Mouse (Mus musculus) MEL (cell line): ENCODE results near the gene Pigf. TPM values are rescaled to one million over a fixed set of nuclear protein-coding genes. Genes with fewer than 3 reads are reported as not detected.

Experiments used
- DNase-seq: peaks from one replicate; pipeline ENCODE4 v3.0.0; 2011; ENCODE audit warnings: low read depth, low spot score
- H3K27ac ChIP-seq: 2 replicates; pipeline ENCODE4 v1.5.1; 2012; ENCODE audit warnings: low read depth, mild to moderate bottlenecking, control low read depth, low read length, moderate library complexity; ENCODE audit not compliant: control insufficient read depth
- H3K27me3 ChIP-seq, 2 experiments: fragments of 150-350 bp in 1 of 2; sonication (generic) in 1 of 2; 2 replicates each; pipeline ENCODE4 v1.6.1; 2012; ENCODE audit warnings: low read length in 2 of 2, mild to moderate bottlenecking in 2 of 2, improper control_type of control experiment in 1 of 2, moderate library complexity in 1 of 2; ENCODE audit not compliant: insufficient read depth in 2 of 2, control insufficient read depth in 1 of 2
- H3K36me3 ChIP-seq, 2 experiments: 2 replicates each; pipeline ENCODE4 v1.6.1; 2012 to 2014; ENCODE audit warnings: low read length in 2 of 2, improper control_type of control experiment in 1 of 2, inconsistent platforms in 1 of 2, mild to moderate bottlenecking in 1 of 2; ENCODE audit not compliant: insufficient read depth in 2 of 2, control insufficient read depth in 1 of 2
- H3K4me1 ChIP-seq, 2 experiments: fragments of 150-350 bp in 1 of 2; sonication (generic) in 1 of 2; 2 replicates each; pipeline ENCODE4 v1.6.1; 2012; ENCODE audit warnings: low read length in 2 of 2, improper control_type of control experiment in 1 of 2, mild to moderate bottlenecking in 1 of 2; ENCODE audit not compliant: insufficient read depth in 2 of 2, control insufficient read depth in 1 of 2
- H3K4me3 ChIP-seq, 2 experiments: fragments of 150-350 bp in 1 of 2; sonication (generic) in 1 of 2; 2 replicates each; pipeline ENCODE4 v1.5.1; 2012; ENCODE audit warnings: low read depth in 2 of 2, low read length in 2 of 2, mild to moderate bottlenecking in 2 of 2, moderate library complexity in 2 of 2, control low read depth in 1 of 2, improper control_type of control experiment in 1 of 2; ENCODE audit not compliant: control insufficient read depth in 1 of 2, insufficient read depth in 1 of 2
- H3K79me2 ChIP-seq: 2 replicates; pipeline ENCODE4 v1.6.1; 2012; ENCODE audit warnings: mild to moderate bottlenecking, low read length, moderate library complexity; ENCODE audit not compliant: control insufficient read depth, poor library complexity, insufficient read depth
- H3K9ac ChIP-seq: 2 replicates; pipeline ENCODE4 v1.6.1; 2012; ENCODE audit warnings: low read depth, mild to moderate bottlenecking, control low read depth, low read length, moderate library complexity; ENCODE audit not compliant: control insufficient read depth, poor library complexity, severe bottlenecking
- H3K9me3 ChIP-seq: fragments of 150-350 bp; sonication (generic); replicated peaks from 2 replicates; pipeline ENCODE4 v1.6.1; 2012; ENCODE audit warnings: mild to moderate bottlenecking, low read length, improper control_type of control experiment, moderate library complexity; ENCODE audit not compliant: insufficient read depth
- CHD2 ChIP-seq: IDR thresholded peaks from 2 replicates; pipeline ENCODE4 v1.6.1; 2011; ENCODE audit warnings: low read length, improper control_type of control experiment
- CTCF ChIP-seq, 3 experiments: IDR thresholded peaks in 2 of 3; conservative IDR thresholded peaks in 1 of 3; 2 replicates each; pipeline ENCODE4 v1.5.1; 2011 to 2012; ENCODE audit warnings: low read length in 3 of 3, low read depth in 2 of 3, mild to moderate bottlenecking in 2 of 3, improper control_type of control experiment in 1 of 3, inconsistent platforms in 1 of 3, mixed read lengths in 1 of 3, moderate library complexity in 1 of 3; ENCODE audit not compliant: control insufficient read depth in 1 of 3, insufficient read depth in 1 of 3, poor library complexity in 1 of 3, severe bottlenecking in 1 of 3
- ELF1 ChIP-seq: IDR thresholded peaks from 2 replicates; pipeline ENCODE4 v1.6.1; 2014; ENCODE audit warnings: low read depth, mild to moderate bottlenecking, inconsistent platforms, low read length, improper control_type of control experiment, moderate library complexity
- EP300 ChIP-seq, 2 experiments: IDR thresholded peaks; 2 replicates each; pipeline ENCODE4 v1.6.1; 2011; ENCODE audit warnings: improper control_type of control experiment in 2 of 2, low read length in 2 of 2, low read depth in 1 of 2, mild to moderate bottlenecking in 1 of 2
- GABPA ChIP-seq: IDR thresholded peaks from 2 replicates; pipeline ENCODE4 v1.6.1; 2012; ENCODE audit warnings: low read depth, mild to moderate bottlenecking, inconsistent platforms, low read length, improper control_type of control experiment, moderate library complexity
- GATA1 ChIP-seq: IDR thresholded peaks from 2 replicates; pipeline ENCODE4 v1.6.1; 2011; ENCODE audit warnings: low read depth, low read length, improper control_type of control experiment
- HCFC1 ChIP-seq: IDR thresholded peaks from 2 replicates; pipeline ENCODE4 v1.6.1; 2012; ENCODE audit warnings: low read depth, mild to moderate bottlenecking, inconsistent platforms, low read length, improper control_type of control experiment, moderate library complexity
- JUND ChIP-seq: IDR thresholded peaks from 2 replicates; pipeline ENCODE4 v1.6.1; 2011; ENCODE audit warnings: low read depth, mild to moderate bottlenecking, improper control_type of control experiment, low read length
- KAT2A ChIP-seq: conservative IDR thresholded peaks from 2 replicates; pipeline ENCODE4 v1.6.1; 2012; ENCODE audit warnings: low read depth, low read length, improper control_type of control experiment, inconsistent platforms
- MAFK ChIP-seq: IDR thresholded peaks from 2 replicates; pipeline ENCODE4 v1.6.1; 2011; ENCODE audit warnings: low read depth, mild to moderate bottlenecking, low read length, improper control_type of control experiment, borderline replicate concordance
- MAX ChIP-seq: IDR thresholded peaks from 2 replicates; pipeline ENCODE4 v1.6.1; 2011; ENCODE audit warnings: low read length, improper control_type of control experiment
- MAZ ChIP-seq: IDR thresholded peaks from 2 replicates; pipeline ENCODE4 v1.6.1; 2012; ENCODE audit warnings: low read depth, mild to moderate bottlenecking, inconsistent platforms, low read length, improper control_type of control experiment
- MEF2A ChIP-seq: IDR thresholded peaks from 2 replicates; pipeline ENCODE4 v1.6.1; 2014; ENCODE audit warnings: low read depth, mild to moderate bottlenecking, inconsistent platforms, low read length, improper control_type of control experiment; ENCODE audit not compliant: poor library complexity, insufficient replicate concordance, severe bottlenecking; ENCODE audit errors: extremely low read depth
- MYB ChIP-seq: IDR thresholded peaks from 2 replicates; pipeline ENCODE4 v1.6.1; 2011; ENCODE audit warnings: mild to moderate bottlenecking, low read depth, low read length, improper control_type of control experiment
- MYC ChIP-seq: IDR thresholded peaks from 2 replicates; pipeline ENCODE4 v1.6.1; 2011; ENCODE audit warnings: low read depth, mild to moderate bottlenecking, low read length, improper control_type of control experiment, moderate library complexity
- NRF1 ChIP-seq: IDR thresholded peaks from 2 replicates; pipeline ENCODE4 v1.6.1; 2014; ENCODE audit warnings: low read depth, mild to moderate bottlenecking, inconsistent platforms, low read length, improper control_type of control experiment, moderate library complexity; ENCODE audit not compliant: poor library complexity, insufficient read depth, severe bottlenecking
- RAD21 ChIP-seq: IDR thresholded peaks from 2 replicates; pipeline ENCODE4 v1.6.1; 2011; ENCODE audit warnings: mild to moderate bottlenecking, low read depth, low read length, improper control_type of control experiment
- RCOR1 ChIP-seq: IDR thresholded peaks from 2 replicates; pipeline ENCODE4 v1.6.1; 2012; ENCODE audit warnings: low read depth, mild to moderate bottlenecking, inconsistent platforms, low read length, improper control_type of control experiment
- SMC3 ChIP-seq: IDR thresholded peaks from 2 replicates; pipeline ENCODE4 v1.6.1; 2011; ENCODE audit warnings: low read depth, low read length, improper control_type of control experiment
- TBP ChIP-seq: IDR thresholded peaks from 2 replicates; pipeline ENCODE4 v1.8.0; 2011; ENCODE audit warnings: low read depth, low read length, improper control_type of control experiment
- TCF12 ChIP-seq: IDR thresholded peaks from 2 replicates; pipeline ENCODE4 v1.6.1; 2014; ENCODE audit warnings: low read depth, mild to moderate bottlenecking, inconsistent platforms, low read length, improper control_type of control experiment, moderate library complexity
- UBTF ChIP-seq: IDR thresholded peaks from 2 replicates; pipeline ENCODE4 v1.6.1; 2012; ENCODE audit warnings: low read depth, mild to moderate bottlenecking, inconsistent platforms, low read length, improper control_type of control experiment, moderate library complexity, borderline replicate concordance; ENCODE audit not compliant: insufficient read depth
- USF1 ChIP-seq: IDR thresholded peaks from 2 replicates; pipeline ENCODE4 v1.6.1; 2014; ENCODE audit warnings: low read depth, mild to moderate bottlenecking, inconsistent platforms, low read length, improper control_type of control experiment, moderate library complexity
- USF2 ChIP-seq, 2 experiments: IDR thresholded peaks; 2 replicates each; pipeline ENCODE4 v1.6.1; 2011 to 2012; ENCODE audit warnings: improper control_type of control experiment in 2 of 2, low read length in 2 of 2, borderline replicate concordance in 1 of 2, inconsistent platforms in 1 of 2, low read depth in 1 of 2, mild to moderate bottlenecking in 1 of 2; ENCODE audit not compliant: insufficient read depth in 1 of 2
- ZC3H11A ChIP-seq: IDR thresholded peaks from 2 replicates; pipeline ENCODE4 v1.6.1; 2012; ENCODE audit warnings: low read depth, mild to moderate bottlenecking, inconsistent platforms, low read length, improper control_type of control experiment
- ZNF384 ChIP-seq: IDR thresholded peaks from 2 replicates; pipeline ENCODE4 v1.6.1; 2012; ENCODE audit warnings: low read depth, mild to moderate bottlenecking, inconsistent platforms, low read length, improper control_type of control experiment
- polyA plus RNA-seq, 2 experiments: library from polyadenylated mRNA; stranded (reverse) in 1 of 2; unstranded in 1 of 2; fragments of >175 nt in 1 of 2; fragments of >200 nt in 1 of 2; gene quantifications; 2 replicates each; pipeline versions ENCODE4 v1.2.1 to v1.2.4; 2012; ENCODE audit warnings: low replicate concordance in 2 of 2, low read depth in 1 of 2; ENCODE audit not compliant: insufficient read length in 2 of 2, insufficient read depth in 1 of 2, missing spikeins in 1 of 2
- total RNA-seq: library from RNA; depleted of rRNA; stranded (reverse); fragments of 300-350 nt; gene quantifications from 2 replicates; pipeline ENCODE4 v1.2.3, GENCODE M21; 2012

Pigf gene
- total and polyA plus RNA-seq, 3 experiments, result 19.2 to 24.8 TPM; not detected in 1

DNA sequence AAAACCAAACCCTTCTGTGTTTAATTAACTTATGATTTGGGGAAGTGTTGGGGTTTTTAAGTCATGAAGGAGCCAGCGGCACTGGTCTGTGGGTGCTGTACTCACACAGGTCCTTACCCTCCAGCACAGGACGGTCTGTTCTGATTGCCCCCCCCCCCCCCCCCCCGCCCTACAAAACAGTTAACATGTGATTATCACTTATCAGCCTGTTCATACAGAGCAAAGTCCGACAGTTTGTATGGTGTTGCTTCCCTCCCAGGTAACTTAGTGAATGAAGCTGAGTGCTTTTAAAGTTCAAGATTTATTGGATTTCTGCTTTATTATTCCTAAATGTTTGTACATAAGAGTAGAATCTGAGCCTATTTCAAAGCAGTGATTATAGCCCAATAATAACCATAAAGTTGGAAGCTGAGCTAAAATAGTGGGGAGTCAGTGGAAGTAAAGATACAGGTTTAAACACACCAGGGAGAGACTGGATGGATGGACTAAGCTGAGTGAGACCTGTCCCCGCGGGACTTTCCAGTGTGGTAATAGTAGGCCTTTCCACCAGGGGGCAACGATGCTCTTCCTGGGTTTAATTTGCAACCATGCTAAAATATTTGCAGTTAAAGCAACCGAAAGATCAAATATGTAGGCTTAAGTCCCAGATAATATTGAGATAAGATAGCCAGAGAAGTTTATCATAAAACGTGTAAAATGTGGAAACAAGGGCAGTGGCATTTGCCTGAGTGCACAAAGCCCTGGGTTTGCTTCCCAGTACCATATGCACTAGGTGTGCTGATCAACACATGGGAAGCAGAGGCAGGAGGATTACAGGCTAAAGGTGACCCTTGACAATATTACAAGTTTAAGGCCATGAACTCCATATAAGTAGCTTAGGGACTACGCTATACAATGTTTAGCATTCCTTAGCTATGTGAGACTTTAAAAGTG, 11.2 kb upstream of the Pigf start:
- Histone ChIP-seq H3K79me2 (no peaks in the 10 kb centered on the region), H3K36me3 (no peaks in the 10 kb centered on the region), H3K4me3 (no peak overlapping the region), H3K9ac (no peak overlapping the region), H3K27ac (no peak overlapping the region), H3K4me1 (no peaks in the 10 kb centered on the region), H3K27me3 (no peaks in the 10 kb centered on the region), H3K9me3 (no peaks in the 10 kb centered on the region)
- TF ChIP-seq UBTF (no peak), MYC (no peak), MYB (no peak), USF1 (no peak), SMC3 (peak; percentile 82), CTCF (IDR thresholded peaks at IDR 0.05 in 2 of 3, conservative IDR thresholded peaks at IDR 0.05 in 1 of 3; ENCODE audit: control insufficient read depth in 1 of 3, insufficient read depth in 1 of 3, low read depth in 2 of 3, low read length in 3 of 3, poor library complexity in 1 of 3, severe bottlenecking in 1 of 3) (peak; percentile 52 to 78 (median 63)), CHD2 (no peak), JUND (no peak), ZC3H11A (peak; percentile 58), KAT2A (no peak), NRF1 (no peak), MAFK (no peak), ELF1 (no peak), HCFC1 (no peak), TCF12 (no peak), TBP (no peak), ZNF384 (0 out of 2 replicates have a peak, but pooled peaks have one; percentile 12), RAD21 (peak; percentile 70), USF2 (IDR thresholded peaks at IDR 0.05; ENCODE audit: borderline replicate concordance in 1 of 2, insufficient read depth in 1 of 2, low read depth in 1 of 2, low read length in 2 of 2) (no peak), GATA1 (peak; percentile 28; the same call in 1 of the 2 replicates), MAX (no peak), RCOR1 (no peak), EP300 (IDR thresholded peaks at IDR 0.05; ENCODE audit: low read depth in 1 of 2, low read length in 2 of 2) (no peak), MEF2A (no peak), MAZ (no peak), GABPA (no peak)
- peak; percentile 68 for DNase-seq
